Comparison of ENCODE assay signal across 9 mouse cellular contexts in genomic region chr6:83068706-83069487, GRCm38 (mm10). TPM values are rescaled to one million over a fixed set of nuclear protein-coding genes. Genes with fewer than 3 reads are reported as not detected.
DNase-seq lines count a peak whose midpoint lies in the region; ATAC-seq lines count a peak whose summit lies in the region.
"Had no signal": no experiment of that assay in that cellular context is flagged by ENCODE, and none has a peak within 500 bp of the region (broad histone marks: within the 10 kb centered on the region; RNA-seq: fewer than 3 reads in every experiment).

No protein-coding gene starts in this region.

- ATAC-seq in kidney, embryonic 14.5 days (ENCODE audit: low FRiP score, low TSS enrichment), result no peak
- ATAC-seq in embryonic facial prominence, embryonic 15.5 days (ENCODE audit: insufficient number of reproducible peaks, low FRiP score, low TSS enrichment, low read depth), result no peak
- no peak for ATAC-seq in limb, embryonic 11.5 days (ENCODE audit: insufficient number of reproducible peaks, low FRiP score, low TSS enrichment, low read depth)
- ATAC-seq in neural tube, embryonic 15.5 days (ENCODE audit: low FRiP score), result no peak
- ATAC-seq in megakaryocyte-erythroid progenitor cell, adult 5-6 weeks (replicated peaks; ENCODE audit: low FRiP score, low TSS enrichment, poor library complexity, severe bottlenecking), result no peak
- ATAC-seq in inflammation-experienced regulatory T-cells, adult 6 months, result no peak

- H3K9me3 ChIP-seq in kidney, embryonic 14.5 days (ENCODE audit: control insufficient read depth, low read length), result no peaks in the 10 kb centered on the region
- no peaks in the 10 kb centered on the region for H3K9me3 ChIP-seq in embryonic facial prominence, embryonic 15.5 days (replicated peaks)
- no peaks in the 10 kb centered on the region for H3K9me3 ChIP-seq in limb, embryonic 11.5 days (ENCODE audit: control insufficient read depth, low read length)
- no peaks in the 10 kb centered on the region for H3K9me3 ChIP-seq in neural tube, embryonic 15.5 days (replicated peaks)

- H3K4me1 ChIP-seq in kidney, embryonic 14.5 days (ENCODE audit: control insufficient read depth, insufficient read depth, low read length), result peaks cover 14% of the 10 kb centered on the region
- peaks cover 30% of the 10 kb centered on the region for H3K4me1 ChIP-seq in embryonic facial prominence, embryonic 15.5 days
- H3K4me1 ChIP-seq in limb, embryonic 11.5 days (ENCODE audit: control insufficient read depth, insufficient read depth, low read length), result peaks cover 19% of the 10 kb centered on the region
- H3K4me1 ChIP-seq in neural tube, embryonic 15.5 days, result peaks cover 24% of the 10 kb centered on the region

- DNase-seq in kidney, adult 11 months, result no peak
- peak; percentile 55 for DNase-seq in limb, embryonic 11.5 days (ENCODE audit: low spot score)
- DNase-seq in urinary bladder, adult 2 months (ENCODE audit: low spot score), result no peak

- peak overlapping the region; percentile 43 for H3K4me2 ChIP-seq in kidney, embryonic 14.5 days (replicated peaks; ENCODE audit: low read depth, low read length)
- peak overlapping the region; percentile 36 for H3K4me2 ChIP-seq in embryonic facial prominence, embryonic 15.5 days (replicated peaks)
- peak overlapping the region; percentile 25; the same call in 1 of the 2 replicates for H3K4me2 ChIP-seq in limb, embryonic 11.5 days (ENCODE audit: low read depth, severe bottlenecking)
- peak overlapping the region; percentile 42 for H3K4me2 ChIP-seq in neural tube, embryonic 15.5 days

- no peaks in the 10 kb centered on the region for H3K36me3 ChIP-seq in kidney, embryonic 14.5 days (ENCODE audit: control insufficient read depth, insufficient read depth, low read length)
- no peaks in the 10 kb centered on the region for H3K36me3 ChIP-seq in embryonic facial prominence, embryonic 15.5 days
- H3K36me3 ChIP-seq in limb, embryonic 11.5 days (ENCODE audit: control insufficient read depth, insufficient read depth, low read length), result no peaks in the 10 kb centered on the region
- H3K36me3 ChIP-seq in neural tube, embryonic 15.5 days, result no peaks in the 10 kb centered on the region

- WGBS in kidney, embryonic 14.5 days, result under 1% methylated on average over 78 of the region's 81 CpGs
- 1% methylated on average over 75 of the region's 81 CpGs for WGBS in embryonic facial prominence, embryonic 15.5 days
- WGBS in limb, embryonic 11.5 days, result under 1% methylated on average over 74 of the region's 81 CpGs
- WGBS in neural tube, embryonic 15.5 days, result under 1% methylated on average over 81 of the region's 81 CpGs

- peak overlapping the region; percentile 33 for H3K4me3 ChIP-seq in kidney, embryonic 14.5 days (ENCODE audit: low read length)
- peak overlapping the region; percentile 26 for H3K4me3 ChIP-seq in embryonic facial prominence, embryonic 15.5 days (replicated peaks)
- peak overlapping the region; percentile 15; the same call in 1 of the 2 replicates for H3K4me3 ChIP-seq in limb, embryonic 11.5 days (ENCODE audit: low read depth, low read length)
- H3K4me3 ChIP-seq in neural tube, embryonic 15.5 days (replicated peaks), result peak overlapping the region; percentile 26

- H3K27me3 ChIP-seq in kidney, embryonic 14.5 days (ENCODE audit: control insufficient read depth, insufficient read depth, low read length), result peaks cover 93% of the 10 kb centered on the region
- peaks cover 98% of the 10 kb centered on the region for H3K27me3 ChIP-seq in embryonic facial prominence, embryonic 15.5 days
- peaks cover 95% of the 10 kb centered on the region for H3K27me3 ChIP-seq in limb, embryonic 11.5 days (ENCODE audit: control insufficient read depth, insufficient read depth, low read length)
- H3K27me3 ChIP-seq in neural tube, embryonic 15.5 days (replicated peaks), result peaks cover 93% of the 10 kb centered on the region

- H3K9ac ChIP-seq in kidney, embryonic 14.5 days (ENCODE audit: low read depth, low read length), result peak overlapping the region; percentile 18; the same call in 1 of the 2 replicates
- H3K9ac ChIP-seq in embryonic facial prominence, embryonic 15.5 days, result no peak overlapping the region
- H3K9ac ChIP-seq in limb, embryonic 11.5 days (ENCODE audit: low read length), result no peak overlapping the region
- no peak overlapping the region for H3K9ac ChIP-seq in neural tube, embryonic 15.5 days (replicated peaks)

- H3K27ac ChIP-seq in kidney, embryonic 14.5 days (ENCODE audit: low read depth, low read length), result no peak overlapping the region
- no peak overlapping the region for H3K27ac ChIP-seq in embryonic facial prominence, embryonic 15.5 days (replicated peaks)
- no peak overlapping the region for H3K27ac ChIP-seq in limb, embryonic 11.5 days (replicated peaks; ENCODE audit: low read depth, low read length)
- no peak overlapping the region for H3K27ac ChIP-seq in neural tube, embryonic 15.5 days (replicated peaks)

RNA-seq across cellular contexts. Expression of gene Tlx2, which starts 1.2 kb away (rescaled TPM):
- not detected in 2 replicates for polyA plus RNA-seq in kidney, embryonic 14.5 days (2014; fragmentation: Nextera tagmentation; extraction: Ambion mirVana)
- polyA plus RNA-seq in embryonic facial prominence, embryonic 15.5 days (2015; fragmentation: Nextera tagmentation; extraction: Ambion mirVana), result 0.51 and 0.61 TPM in 2 replicates
- 0.13 TPM in 1 of 2 replicates, not detected in the other for polyA plus RNA-seq in limb, embryonic 11.5 days (2014; fragmentation: Nextera tagmentation; extraction: Ambion mirVana)
- 2.6 and 4.7 TPM in 2 replicates for polyA plus RNA-seq in neural tube, embryonic 15.5 days (2015; fragmentation: Nextera tagmentation; extraction: Ambion mirVana)
- total RNA-seq in megakaryocyte-erythroid progenitor cell, adult 5-6 weeks (2014; fragmentation: Nextera tagmentation), result not detected in 2 replicates
- total RNA-seq in megakaryocyte-erythroid progenitor cell, adult 5-6 weeks (2017), result not detected in 2 replicates
- 0.15 and 0.29 TPM in 2 replicates for polyA plus RNA-seq in urinary bladder, adult 2 months (2012; rRNA removed)
- polyA plus RNA-seq in inflammation-experienced regulatory T-cells, adult 6 months (2017; shearing (Covaris generic)), result not detected
- total RNA-seq: left cerebral cortex, postnatal 14 days had no signal

RNA-seq across cellular contexts. Expression of gene Pcgf1, which starts 8.8 kb away (rescaled TPM):
- polyA plus RNA-seq in kidney, embryonic 14.5 days (2014; fragmentation: Nextera tagmentation; extraction: Ambion mirVana), result 36.7 and 51.2 TPM in 2 replicates
- 37.7 and 39.4 TPM in 2 replicates for polyA plus RNA-seq in embryonic facial prominence, embryonic 15.5 days (2015; fragmentation: Nextera tagmentation; extraction: Ambion mirVana)
- 44.3 and 47.0 TPM in 2 replicates for polyA plus RNA-seq in limb, embryonic 11.5 days (2014; fragmentation: Nextera tagmentation; extraction: Ambion mirVana)
- polyA plus RNA-seq in neural tube, embryonic 15.5 days (2015; fragmentation: Nextera tagmentation; extraction: Ambion mirVana), result 45.4 and 50.8 TPM in 2 replicates
- total RNA-seq in megakaryocyte-erythroid progenitor cell, adult 5-6 weeks (2014; fragmentation: Nextera tagmentation), result 25.1 and 27.3 TPM in 2 replicates
- 7.2 and 12.7 TPM in 2 replicates for total RNA-seq in megakaryocyte-erythroid progenitor cell, adult 5-6 weeks (2017)
- 28.5 and 35.8 TPM in 2 replicates for polyA plus RNA-seq in urinary bladder, adult 2 months (2012; rRNA removed)
- polyA plus RNA-seq in inflammation-experienced regulatory T-cells, adult 6 months (2017; shearing (Covaris generic)), result 10 to 100 TPM; 37.0 to 49.3 (median 49.1) TPM

RNA-seq across cellular contexts. Expression of gene Dqx1, which starts 11.3 kb away (rescaled TPM):
- 1.9 and 2.6 TPM in 2 replicates for polyA plus RNA-seq in kidney, embryonic 14.5 days (2014; fragmentation: Nextera tagmentation; extraction: Ambion mirVana)
- 1.0 and 1.6 TPM in 2 replicates for polyA plus RNA-seq in embryonic facial prominence, embryonic 15.5 days (2015; fragmentation: Nextera tagmentation; extraction: Ambion mirVana)
- 0.35 and 0.88 TPM in 2 replicates for polyA plus RNA-seq in limb, embryonic 11.5 days (2014; fragmentation: Nextera tagmentation; extraction: Ambion mirVana)
- 0.45 and 1.7 TPM in 2 replicates for polyA plus RNA-seq in neural tube, embryonic 15.5 days (2015; fragmentation: Nextera tagmentation; extraction: Ambion mirVana)
- total RNA-seq in megakaryocyte-erythroid progenitor cell, adult 5-6 weeks (2014; fragmentation: Nextera tagmentation), result 6.0 and 7.9 TPM in 2 replicates
- 0.56 and 1.0 TPM in 2 replicates for total RNA-seq in megakaryocyte-erythroid progenitor cell, adult 5-6 weeks (2017)
- polyA plus RNA-seq in urinary bladder, adult 2 months (2012; rRNA removed), result 3.4 and 4.9 TPM in 2 replicates
- polyA plus RNA-seq in inflammation-experienced regulatory T-cells, adult 6 months (2017; shearing (Covaris generic)), result 1 to 10 TPM; 2.1 to 2.7 (median 2.7) TPM

RNA-seq across cellular contexts. Expression of gene Htra2, which starts 13.8 kb away (rescaled TPM):
- 51.1 and 64.9 TPM in 2 replicates for polyA plus RNA-seq in kidney, embryonic 14.5 days (2014; fragmentation: Nextera tagmentation; extraction: Ambion mirVana)
- 68.9 and 72.0 TPM in 2 replicates for polyA plus RNA-seq in embryonic facial prominence, embryonic 15.5 days (2015; fragmentation: Nextera tagmentation; extraction: Ambion mirVana)
- 28.7 and 33.2 TPM in 2 replicates for polyA plus RNA-seq in limb, embryonic 11.5 days (2014; fragmentation: Nextera tagmentation; extraction: Ambion mirVana)
- polyA plus RNA-seq in neural tube, embryonic 15.5 days (2015; fragmentation: Nextera tagmentation; extraction: Ambion mirVana), result 80.8 and 83.1 TPM in 2 replicates
- 225 and 296 TPM in 2 replicates for total RNA-seq in megakaryocyte-erythroid progenitor cell, adult 5-6 weeks (2014; fragmentation: Nextera tagmentation)
- 97.5 and 128 TPM in 2 replicates for total RNA-seq in megakaryocyte-erythroid progenitor cell, adult 5-6 weeks (2017)
- 46.4 and 67.3 TPM in 2 replicates for polyA plus RNA-seq in urinary bladder, adult 2 months (2012; rRNA removed)
- polyA plus RNA-seq in inflammation-experienced regulatory T-cells, adult 6 months (2017; shearing (Covaris generic)), result 10 to 100 TPM; 23.5 to 29.2 (median 28.4) TPM

RNA-seq across cellular contexts. Expression of gene Aup1, which starts 14.6 kb away (rescaled TPM):
- polyA plus RNA-seq in kidney, embryonic 14.5 days (2014; fragmentation: Nextera tagmentation; extraction: Ambion mirVana), result 144 and 156 TPM in 2 replicates
- 198 and 201 TPM in 2 replicates for polyA plus RNA-seq in embryonic facial prominence, embryonic 15.5 days (2015; fragmentation: Nextera tagmentation; extraction: Ambion mirVana)
- polyA plus RNA-seq in limb, embryonic 11.5 days (2014; fragmentation: Nextera tagmentation; extraction: Ambion mirVana), result 122 and 123 TPM in 2 replicates
- polyA plus RNA-seq in neural tube, embryonic 15.5 days (2015; fragmentation: Nextera tagmentation; extraction: Ambion mirVana), result 182 and 185 TPM in 2 replicates
- total RNA-seq in megakaryocyte-erythroid progenitor cell, adult 5-6 weeks (2014; fragmentation: Nextera tagmentation), result 246 and 368 TPM in 2 replicates
- 115 and 128 TPM in 2 replicates for total RNA-seq in megakaryocyte-erythroid progenitor cell, adult 5-6 weeks (2017)
- 189 and 247 TPM in 2 replicates for polyA plus RNA-seq in urinary bladder, adult 2 months (2012; rRNA removed)
- 100 to 1,000 TPM; 423 to 474 (median 448) TPM for polyA plus RNA-seq in inflammation-experienced regulatory T-cells, adult 6 months (2017; shearing (Covaris generic))
